Mouse (Mus musculus) urinary bladder, postnatal 10 days (tissue): Measurements from ENCODE around the gene Fam126a.
A peak's percentile ranks its signal among the peaks of the same experiment; 100 is the strongest.

ENCODE experiments used
- DNase-seq: peaks from one replicate; pipeline ENCODE4 v3.0.0; 2022; ENCODE audit warnings: low spot score

Fam126a gene

GRCm38 (mm10) chr5:24030579-24030969, at the start of gene Fam126a:
Gene Fam126a (minus strand): TSS chr5:24030690.
- DNase-seq: peak; percentile 70

- DNase-seq: no peak
Measured at GRCm38 (mm10) chr5:24078420-24079179, 48.1 kb upstream of the Fam126a start.

- DNase-seq: no peak
Measured at GRCm38 (mm10) chr5:24077739-24078306, 47.3 kb upstream of the Fam126a start.

GRCm38 (mm10) chr5:24076986-24077718, 46.7 kb upstream of the Fam126a start:
- peak; percentile 16 for DNase-seq

GRCm38 (mm10) chr5:24072031-24072430, 41.5 kb upstream of the Fam126a start:
- DNase-seq: no peak

GRCm38 (mm10) chr5:24068955-24069354, 38.5 kb upstream of the Fam126a start:
- DNase-seq: no peak

GRCm38 (mm10) chr5:24063545-24063944, 33.1 kb upstream of the Fam126a start:
- no peak for DNase-seq

- DNase-seq: no peak
Measured at GRCm38 (mm10) chr5:24063034-24063433, 32.5 kb upstream of the Fam126a start.

GRCm38 (mm10) chr5:24060949-24061348, 30.5 kb upstream of the Fam126a start:
- no peak for DNase-seq

GRCm38 (mm10) chr5:24057592-24057991, 27.1 kb upstream of the Fam126a start:
- no peak for DNase-seq

- DNase-seq: no peak
Measured at GRCm38 (mm10) chr5:24056865-24057264, 26.4 kb upstream of the Fam126a start.

- no peak for DNase-seq
Measured at GRCm38 (mm10) chr5:24054382-24054781, 23.9 kb upstream of the Fam126a start.

GRCm38 (mm10) chr5:24053245-24054190, 23.0 kb upstream of the Fam126a start:
- DNase-seq: no peak

GRCm38 (mm10) chr5:24051755-24052675, 21.5 kb upstream of the Fam126a start:
- DNase-seq: no peak

- no peak for DNase-seq
Measured at GRCm38 (mm10) chr5:24047821-24048220, 17.3 kb upstream of the Fam126a start.

- no peak for DNase-seq
Measured at GRCm38 (mm10) chr5:24047001-24047400, 16.5 kb upstream of the Fam126a start.

GRCm38 (mm10) chr5:24045998-24046631, 15.6 kb upstream of the Fam126a start:
- DNase-seq: no peak

- DNase-seq: no peak
Measured at GRCm38 (mm10) chr5:24044387-24044786, 13.9 kb upstream of the Fam126a start.

GRCm38 (mm10) chr5:24043367-24043766, 12.9 kb upstream of the Fam126a start:
- no peak for DNase-seq

- DNase-seq: no peak
Measured at GRCm38 (mm10) chr5:24041341-24041852, 10.9 kb upstream of the Fam126a start.
